Mouse (Mus musculus) kidney, adult 2 months (tissue): Measurements from ENCODE around the gene Ndufc1. TPM values are rescaled to one million over a fixed set of nuclear protein-coding genes. Genes with fewer than 3 reads are reported as not detected.

Source experiments
- DNase-seq: peaks from one replicate; pipeline ENCODE4 v3.0.0; 2021
- H3K27ac ChIP-seq: fragments of 200-500 bp; 2 replicates; pipeline ENCODE4 v1.5.1; 2012; ENCODE audit warnings: low read depth, low read length, control low read depth, inconsistent platforms; ENCODE audit not compliant: insufficient read depth
- H3K27me3 ChIP-seq: fragments of 200-500 bp; replicated peaks from 2 replicates; pipeline ENCODE4 v1.6.1; 2012; ENCODE audit warnings: mild to moderate bottlenecking, moderate library complexity, low read length, inconsistent platforms; ENCODE audit not compliant: control insufficient read depth, insufficient read depth
- H3K36me3 ChIP-seq: fragments of 200-500 bp; 2 replicates; pipeline ENCODE4 v1.6.1; 2012; ENCODE audit warnings: mild to moderate bottlenecking, moderate library complexity, low read length, inconsistent platforms; ENCODE audit not compliant: control insufficient read depth, insufficient read depth
- H3K4me1 ChIP-seq: fragments of 200-500 bp; 2 replicates; pipeline ENCODE4 v1.6.1; 2011; ENCODE audit warnings: low read length; ENCODE audit not compliant: control insufficient read depth, insufficient read depth
- H3K4me3 ChIP-seq: fragments of 200-500 bp; 2 replicates; pipeline ENCODE4 v1.5.1; 2011; ENCODE audit warnings: mild to moderate bottlenecking, low read depth, low read length, control low read depth; ENCODE audit not compliant: insufficient read depth
- CTCF ChIP-seq: fragments of 200-500 bp; conservative IDR thresholded peaks from 2 replicates; pipeline ENCODE4 v1.5.1; 2011; ENCODE audit warnings: low read depth, mild to moderate bottlenecking, control low read depth, low read length, moderate library complexity, mixed read lengths; ENCODE audit not compliant: insufficient read depth, insufficient read length
- POLR2A ChIP-seq: fragments of 200-500 bp; IDR thresholded peaks from one replicate; pipeline ENCODE4 v1.6.1; 2011; ENCODE audit warnings: low read depth, low read length, control low read depth
- WGBS: fragments of 180-500 bp; shearing (Covaris S2); methylation state at CpG from one replicate; pipeline ENCODE4 v1.1.7; 2018; 5-methylcytosine and 5-hydroxymethylcytosine counted together
- polyA plus RNA-seq: library from polyadenylated mRNA; depleted of rRNA; stranded (reverse); fragments of >200 nt; gene quantifications from 2 replicates; pipeline ENCODE4 v1.2.3, GENCODE M21; 2012

Ndufc1 gene
- polyA plus RNA-seq, 1 experiment = 461 TPM

- peak; percentile 61 for TF ChIP-seq CTCF
- no peak for TF ChIP-seq POLR2A
- H3K27me3 ChIP-seq = no peaks in the 10 kb centered on the region
- DNase-seq = peak; percentile 74
- 86% methylated on average over 19 of the region's 19 CpGs for WGBS
- H3K27ac ChIP-seq = no peak overlapping the region
- H3K36me3 ChIP-seq = no peaks in the 10 kb centered on the region
- peaks cover 9% of the 10 kb centered on the region; the same call in 1 of the 2 replicates for H3K4me1 ChIP-seq
- H3K4me3 ChIP-seq = no peak overlapping the region
Observed at GRCm38 (mm10) chr3:51375307-51376265, 33.2 kb downstream of the Ndufc1 start.

GRCm38 (mm10) chr3:51373544-51373943 is 35.2 kb downstream of the Ndufc1 start:
- DNase-seq = no peak
- peak overlapping the region; percentile 51 for H3K27ac ChIP-seq
- peaks cover 4% of the 10 kb centered on the region; the same call in 1 of the 2 replicates for H3K4me1 ChIP-seq
- 68% methylated on average over 5 of the region's 5 CpGs for WGBS
- no peaks in the 10 kb centered on the region for H3K27me3 ChIP-seq
- no peak for TF ChIP-seq POLR2A
- TF ChIP-seq CTCF = no peak
- H3K4me3 ChIP-seq = no peak overlapping the region
- no peaks in the 10 kb centered on the region for H3K36me3 ChIP-seq

GRCm38 (mm10) chr3:51372883-51373282 is 35.9 kb downstream of the Ndufc1 start:
- peak; percentile 60 for DNase-seq
- Histone ChIP-seq H3K4me1 (no peaks in the 10 kb centered on the region; the same call in 1 of the 2 replicates), H3K36me3 (no peaks in the 10 kb centered on the region), H3K27me3 (no peaks in the 10 kb centered on the region), H3K4me3 (no peak overlapping the region), H3K27ac (peak overlapping the region; percentile 62)
- TF ChIP-seq CTCF = no peak
- no peak for TF ChIP-seq POLR2A
- 45% methylated on average over 5 of the region's 5 CpGs for WGBS

- Histone ChIP-seq H3K36me3 (no peaks in the 10 kb centered on the region), H3K4me3 (no peak overlapping the region), H3K27ac (no peak overlapping the region), H3K27me3 (no peaks in the 10 kb centered on the region), H3K4me1 (no peaks in the 10 kb centered on the region; the same call in 1 of the 2 replicates)
- no peak for TF ChIP-seq POLR2A
- TF ChIP-seq CTCF = no peak
- no peak for DNase-seq
- WGBS = 87% methylated on average over 2 of the region's 2 CpGs
Observed at GRCm38 (mm10) chr3:51371826-51372225, 37.0 kb downstream of the Ndufc1 start.

- H3K27me3 ChIP-seq = no peaks in the 10 kb centered on the region
- H3K4me3 ChIP-seq = no peak overlapping the region
- no peak overlapping the region for H3K27ac ChIP-seq
- no peak for DNase-seq
- no peaks in the 10 kb centered on the region; the same call in 1 of the 2 replicates for H3K4me1 ChIP-seq
- 85% methylated on average over 4 of the region's 4 CpGs for WGBS
- H3K36me3 ChIP-seq = no peaks in the 10 kb centered on the region
- TF ChIP-seq POLR2A (no peak), CTCF (no peak)
Observed at GRCm38 (mm10) chr3:51368011-51368410, 40.8 kb downstream of the Ndufc1 start.

GRCm38 (mm10) chr3:51366926-51367325 is 41.9 kb downstream of the Ndufc1 start:
- H3K27ac ChIP-seq = no peak overlapping the region
- DNase-seq = no peak
- no peaks in the 10 kb centered on the region for H3K27me3 ChIP-seq
- WGBS = 84% methylated on average over 4 of the region's 4 CpGs
- no peak overlapping the region for H3K4me3 ChIP-seq
- TF ChIP-seq POLR2A = no peak
- TF ChIP-seq CTCF = no peak
- H3K4me1 ChIP-seq = no peaks in the 10 kb centered on the region; the same call in 1 of the 2 replicates
- no peaks in the 10 kb centered on the region for H3K36me3 ChIP-seq

GRCm38 (mm10) chr3:51365517-51365882 is 43.3 kb downstream of the Ndufc1 start:
- no peak for TF ChIP-seq CTCF
- no peak for TF ChIP-seq POLR2A
- Histone ChIP-seq H3K27me3 (no peaks in the 10 kb centered on the region), H3K4me1 (no peaks in the 10 kb centered on the region; the same call in 1 of the 2 replicates), H3K36me3 (no peaks in the 10 kb centered on the region), H3K27ac (no peak overlapping the region), H3K4me3 (peak overlapping the region; percentile 39; the same call in 1 of the 2 replicates)
- DNase-seq = no peak
- 4% methylated on average over 3 of the region's 3 CpGs for WGBS
